Mouse (Mus musculus): ENCODE results near the gene Igf2bp3. TPM values are rescaled to one million over a fixed set of nuclear protein-coding genes. Genes with fewer than 3 reads are reported as not detected.
A peak's percentile ranks its signal among the peaks of the same experiment; 100 is the strongest.

Igf2bp3 gene
- polyA plus RNA-seq, 1 experiment: 0.30 TPM

DNA sequence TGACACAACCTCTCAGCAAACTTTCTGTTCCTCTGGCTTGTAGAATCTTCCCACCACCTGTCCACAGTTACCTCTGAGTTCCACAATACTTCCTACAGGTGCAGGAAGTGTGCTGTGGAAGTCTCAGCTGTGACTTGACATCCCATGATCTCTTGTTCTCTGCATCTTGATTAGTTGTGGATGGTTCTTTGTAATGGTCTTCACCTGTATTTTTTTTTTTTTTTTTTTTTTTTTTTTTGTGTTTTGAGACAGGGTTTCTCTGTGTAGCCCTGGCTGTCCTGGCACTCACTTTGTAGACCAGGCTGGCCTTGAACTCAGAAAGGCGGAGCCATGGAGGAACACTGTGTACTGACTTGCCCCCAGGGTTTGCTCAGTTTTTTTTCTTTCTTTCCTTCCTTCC lies 26.8 kb upstream of the Igf2bp3 start:
- TF ChIP-seq FOSL1 (IDR thresholded peaks at IDR 0.05; ENCODE audit: insufficient read depth, low read length, poor library complexity, severe bottlenecking) (no peak), MAX (IDR thresholded peaks at IDR 0.05) (no peak), MYOG (IDR thresholded peaks at IDR 0.05; ENCODE audit: control insufficient read depth, extremely low read depth, insufficient read length) (no peak), CTCF (IDR thresholded peaks at IDR 0.05; ENCODE audit: control insufficient read depth, insufficient read depth, insufficient read length) (no peak)
- Histone ChIP-seq H3K79me3 (ENCODE audit: low read depth) (peaks cover 1% of the 10 kb centered on the region), H3K27me3 (ENCODE audit: control insufficient read depth, insufficient read depth, insufficient read length) (no peaks in the 10 kb centered on the region), H3K36me3 (ENCODE audit: control insufficient read depth, insufficient read depth) (peaks cover 48% of the 10 kb centered on the region), H3K4me3 (ENCODE audit: insufficient read depth, poor library complexity, severe bottlenecking) (no peak overlapping the region), H3ac (ENCODE audit: control insufficient read depth, insufficient read length, low read depth) (no peak overlapping the region), H3K79me2 (ENCODE audit: control insufficient read depth, insufficient read depth) (no peaks in the 10 kb centered on the region)

DNA sequence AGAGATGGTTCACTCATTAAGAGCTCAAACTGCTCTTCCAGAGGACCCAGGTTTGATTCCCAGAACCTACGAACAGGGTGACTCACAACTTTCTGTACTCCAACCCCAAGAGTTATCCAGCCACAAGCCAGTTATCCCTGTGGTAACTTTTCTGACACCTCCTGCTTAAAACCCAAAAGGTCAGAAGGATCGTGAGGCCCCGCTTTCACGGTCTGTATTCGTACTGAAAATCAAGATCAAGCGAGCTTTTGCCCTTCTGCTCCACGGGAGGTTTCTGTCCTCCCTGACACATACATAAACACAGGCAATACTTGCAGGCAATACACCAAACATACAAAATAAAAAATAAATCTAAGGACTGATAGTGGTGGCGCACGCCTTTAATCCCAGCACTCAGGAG lies 21.6 kb upstream of the Igf2bp3 start:
- Histone ChIP-seq H3K4me3 (ENCODE audit: insufficient read depth, poor library complexity, severe bottlenecking) (no peak overlapping the region), H3K36me3 (ENCODE audit: control insufficient read depth, insufficient read depth) (peaks cover under 1% of the 10 kb centered on the region), H3ac (ENCODE audit: control insufficient read depth, insufficient read length, low read depth) (no peak overlapping the region), H3K27me3 (ENCODE audit: control insufficient read depth, insufficient read depth, insufficient read length) (no peaks in the 10 kb centered on the region), H3K79me3 (ENCODE audit: low read depth) (no peaks in the 10 kb centered on the region), H3K79me2 (ENCODE audit: control insufficient read depth, insufficient read depth) (no peaks in the 10 kb centered on the region)
- TF ChIP-seq MAX (IDR thresholded peaks at IDR 0.05): peak; percentile 66
- no peak for TF ChIP-seq CTCF (IDR thresholded peaks at IDR 0.05; ENCODE audit: control insufficient read depth, insufficient read depth, insufficient read length)
- no peak for TF ChIP-seq FOSL1 (IDR thresholded peaks at IDR 0.05; ENCODE audit: insufficient read depth, low read length, poor library complexity, severe bottlenecking)
- no peak for TF ChIP-seq MYOG (IDR thresholded peaks at IDR 0.05; ENCODE audit: control insufficient read depth, extremely low read depth, insufficient read length)
- no peak for TF ChIP-seq USF1 (IDR thresholded peaks at IDR 0.05; ENCODE audit: low read depth)
- TF ChIP-seq CEBPB (IDR thresholded peaks at IDR 0.05; ENCODE audit: low read depth): peak; percentile 65
- no peak for TF ChIP-seq MYOD1 (IDR thresholded peaks at IDR 0.05; ENCODE audit: control insufficient read depth, insufficient read length, low read depth)

DNA sequence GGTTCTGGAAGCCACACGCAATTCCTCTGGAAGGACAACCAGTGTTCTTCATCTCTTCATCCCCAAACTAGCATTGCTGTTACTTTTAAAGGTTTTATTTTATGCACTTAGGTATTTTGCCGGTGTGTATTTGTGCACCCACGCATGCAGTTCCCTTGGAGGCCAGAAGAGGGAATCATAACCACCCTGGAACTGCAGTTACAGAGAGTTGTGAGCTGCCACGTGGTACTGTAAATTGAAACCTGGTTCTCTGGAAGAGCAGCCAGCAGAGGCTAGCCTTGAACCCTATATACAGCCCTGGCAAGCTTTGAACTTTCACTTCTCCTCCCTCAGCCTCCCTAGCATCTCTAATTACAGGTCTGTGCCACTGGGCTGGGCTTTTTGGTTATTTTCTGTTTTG lies 18.6 kb upstream of the Igf2bp3 start:
- no peaks in the 10 kb centered on the region for H3K79me3 ChIP-seq (ENCODE audit: low read depth)
- no peak for TF ChIP-seq MAX (IDR thresholded peaks at IDR 0.05)
- no peak for TF ChIP-seq CTCF (IDR thresholded peaks at IDR 0.05; ENCODE audit: control insufficient read depth, insufficient read depth, insufficient read length)
- TF ChIP-seq MYOD1 (IDR thresholded peaks at IDR 0.05; ENCODE audit: control insufficient read depth, insufficient read length, low read depth): no peak
- no peak for TF ChIP-seq FOSL1 (IDR thresholded peaks at IDR 0.05; ENCODE audit: insufficient read depth, low read length, poor library complexity, severe bottlenecking)
- no peak for TF ChIP-seq USF1 (IDR thresholded peaks at IDR 0.05; ENCODE audit: low read depth)
- TF ChIP-seq CEBPB (IDR thresholded peaks at IDR 0.05; ENCODE audit: low read depth): no peak
- TF ChIP-seq MYOG (IDR thresholded peaks at IDR 0.05; ENCODE audit: control insufficient read depth, extremely low read depth, insufficient read length): no peak

DNA sequence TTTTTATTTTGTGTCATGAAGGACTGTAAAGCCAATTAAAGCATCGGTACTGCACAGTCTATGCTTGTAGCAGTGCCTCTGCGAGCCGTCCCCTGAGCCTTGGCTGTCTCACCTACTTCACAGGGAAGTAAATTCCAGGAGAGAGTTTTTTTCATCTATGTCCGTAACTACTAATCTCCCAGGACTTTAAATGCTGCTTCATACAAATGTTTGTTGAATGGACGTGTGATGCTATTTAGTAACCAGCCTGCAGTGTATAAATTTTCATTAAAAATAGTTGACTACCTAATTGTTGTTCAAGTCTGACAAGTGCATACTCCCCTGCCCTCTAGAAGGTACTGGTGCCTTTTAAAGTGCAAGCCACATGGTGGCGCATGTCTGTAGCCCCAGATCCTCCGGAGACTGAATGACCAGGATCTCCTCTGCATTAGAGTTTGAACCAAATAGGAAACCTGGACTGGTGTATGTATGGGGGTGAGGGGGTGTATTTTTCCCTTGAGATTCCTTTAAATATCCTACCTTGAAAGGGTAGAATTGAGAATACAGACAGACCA lies 13.4 kb upstream of the Igf2bp3 start:
- Histone ChIP-seq H3ac (ENCODE audit: control insufficient read depth, insufficient read length, low read depth) (no peak overlapping the region), H3K79me3 (ENCODE audit: low read depth) (no peaks in the 10 kb centered on the region), H3K27me3 (ENCODE audit: control insufficient read depth, insufficient read depth, insufficient read length) (peaks cover 21% of the 10 kb centered on the region), H3K4me3 (ENCODE audit: insufficient read depth, poor library complexity, severe bottlenecking) (no peak overlapping the region), H3K36me3 (ENCODE audit: control insufficient read depth, insufficient read depth) (no peaks in the 10 kb centered on the region), H3K79me2 (ENCODE audit: control insufficient read depth, insufficient read depth) (no peaks in the 10 kb centered on the region)
- peak; percentile 46 for TF ChIP-seq CTCF (IDR thresholded peaks at IDR 0.05; ENCODE audit: control insufficient read depth, insufficient read depth, insufficient read length)
- TF ChIP-seq MYOG (IDR thresholded peaks at IDR 0.05; ENCODE audit: control insufficient read depth, extremely low read depth, insufficient read length): no peak
- TF ChIP-seq USF1 (IDR thresholded peaks at IDR 0.05; ENCODE audit: low read depth): no peak
- no peak for TF ChIP-seq MYOD1 (IDR thresholded peaks at IDR 0.05; ENCODE audit: control insufficient read depth, insufficient read length, low read depth)

More for the DNA sequence above, 18.6 kb upstream of the Igf2bp3 start:
- Histone ChIP-seq H3K79me2 (ENCODE audit: control insufficient read depth, insufficient read depth) (no peaks in the 10 kb centered on the region), H3ac (ENCODE audit: control insufficient read depth, insufficient read length, low read depth) (no peak overlapping the region), H3K27me3 (ENCODE audit: control insufficient read depth, insufficient read depth, insufficient read length) (peaks cover 5% of the 10 kb centered on the region), H3K36me3 (ENCODE audit: control insufficient read depth, insufficient read depth) (no peaks in the 10 kb centered on the region), H3K4me3 (ENCODE audit: insufficient read depth, poor library complexity, severe bottlenecking) (no peak overlapping the region)

DNA sequence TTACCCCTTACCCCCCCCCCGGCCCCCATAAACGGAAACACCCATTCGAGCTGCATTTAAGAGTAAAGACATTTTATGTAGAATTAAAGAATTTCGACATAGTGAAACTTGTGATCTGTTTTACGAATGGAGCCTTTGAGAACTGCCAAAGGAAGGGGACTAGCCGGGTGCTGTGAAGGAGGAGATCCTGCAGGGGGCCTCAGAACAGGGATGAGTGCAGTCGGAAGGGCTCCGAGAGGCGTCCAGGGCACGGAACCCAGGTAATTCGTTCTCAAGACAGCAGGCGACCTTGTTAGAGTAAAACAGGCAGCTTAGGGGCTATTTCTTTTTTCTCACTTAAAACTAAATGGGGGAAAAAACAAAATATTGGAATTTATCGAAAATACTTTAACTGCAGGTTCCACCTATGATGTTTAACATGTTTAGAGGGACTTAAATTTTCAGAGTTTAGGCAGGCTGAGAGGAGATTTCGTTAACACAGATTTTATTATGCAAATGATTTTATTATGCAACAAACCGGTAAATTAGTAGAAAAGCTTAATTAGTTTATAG lies 12.5 kb upstream of the Igf2bp3 start:
- H3K36me3 ChIP-seq (ENCODE audit: control insufficient read depth, insufficient read depth): no peaks in the 10 kb centered on the region
- H3K79me2 ChIP-seq (ENCODE audit: control insufficient read depth, insufficient read depth): no peaks in the 10 kb centered on the region
- no peaks in the 10 kb centered on the region for H3K79me3 ChIP-seq (ENCODE audit: low read depth)
- H3ac ChIP-seq (ENCODE audit: control insufficient read depth, insufficient read length, low read depth): no peak overlapping the region
- no peak overlapping the region for H3K4me3 ChIP-seq (ENCODE audit: insufficient read depth, poor library complexity, severe bottlenecking)
- TF ChIP-seq CEBPB (IDR thresholded peaks at IDR 0.05; ENCODE audit: low read depth) (no peak), MYOG (IDR thresholded peaks at IDR 0.05; ENCODE audit: control insufficient read depth, extremely low read depth, insufficient read length) (no peak), MAX (IDR thresholded peaks at IDR 0.05) (no peak), FOSL1 (IDR thresholded peaks at IDR 0.05; ENCODE audit: insufficient read depth, low read length, poor library complexity, severe bottlenecking) (no peak), CTCF (IDR thresholded peaks at IDR 0.05; ENCODE audit: control insufficient read depth, insufficient read depth, insufficient read length) (no peak), MYOD1 (IDR thresholded peaks at IDR 0.05; ENCODE audit: control insufficient read depth, insufficient read length, low read depth) (no peak), USF1 (IDR thresholded peaks at IDR 0.05; ENCODE audit: low read depth) (no peak)
- peaks cover 24% of the 10 kb centered on the region for H3K27me3 ChIP-seq (ENCODE audit: control insufficient read depth, insufficient read depth, insufficient read length)

DNA sequence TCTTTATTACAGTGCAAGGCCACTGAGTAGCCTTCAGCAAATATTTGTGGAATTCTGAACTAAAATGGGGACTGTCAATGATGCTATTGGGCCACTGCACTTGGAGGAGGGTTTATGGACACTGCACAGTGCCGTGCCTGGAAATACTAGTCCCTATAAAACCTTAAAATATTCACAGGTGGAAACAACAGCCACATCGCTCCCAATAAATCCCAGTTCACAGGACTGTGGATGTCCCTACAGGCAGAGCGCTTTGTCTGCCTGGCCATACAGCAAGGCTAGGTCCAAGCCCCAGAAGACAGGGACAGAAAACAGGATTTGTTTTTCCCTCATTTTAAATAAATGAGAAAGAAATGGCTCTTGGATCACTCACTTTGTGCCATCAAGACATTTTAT lies 11.0 kb upstream of the Igf2bp3 start:
- no peaks in the 10 kb centered on the region for H3K79me3 ChIP-seq (ENCODE audit: low read depth)
- H3ac ChIP-seq (ENCODE audit: control insufficient read depth, insufficient read length, low read depth): no peak overlapping the region
- no peak overlapping the region for H3K4me3 ChIP-seq (ENCODE audit: insufficient read depth, poor library complexity, severe bottlenecking)
- peaks cover 29% of the 10 kb centered on the region for H3K27me3 ChIP-seq (ENCODE audit: control insufficient read depth, insufficient read depth, insufficient read length)
- TF ChIP-seq CEBPB (IDR thresholded peaks at IDR 0.05; ENCODE audit: low read depth) (no peak), MAX (IDR thresholded peaks at IDR 0.05) (no peak), CTCF (IDR thresholded peaks at IDR 0.05; ENCODE audit: control insufficient read depth, insufficient read depth, insufficient read length) (no peak)
- H3K36me3 ChIP-seq (ENCODE audit: control insufficient read depth, insufficient read depth): no peaks in the 10 kb centered on the region
- no peaks in the 10 kb centered on the region for H3K79me2 ChIP-seq (ENCODE audit: control insufficient read depth, insufficient read depth)

Data from C2C12 (cell line).